Mouse (Mus musculus) MEL (cell line): ENCODE data around the gene Prkci. TPM values are rescaled to one million over a fixed set of nuclear protein-coding genes. Genes with fewer than 3 reads are reported as not detected.

Source experiments
- DNase-seq: peaks from one replicate; pipeline ENCODE4 v3.0.0; 2011; ENCODE audit warnings: low read depth, low spot score
- H3K27ac ChIP-seq: 2 replicates; pipeline ENCODE4 v1.5.1; 2012; ENCODE audit warnings: low read depth, mild to moderate bottlenecking, control low read depth, low read length, moderate library complexity; ENCODE audit not compliant: control insufficient read depth
- H3K27me3 ChIP-seq, 2 experiments: fragments of 150-350 bp in 1 of 2; sonication (generic) in 1 of 2; 2 replicates each; pipeline ENCODE4 v1.6.1; 2012; ENCODE audit warnings: low read length in 2 of 2, mild to moderate bottlenecking in 2 of 2, improper control_type of control experiment in 1 of 2, moderate library complexity in 1 of 2; ENCODE audit not compliant: insufficient read depth in 2 of 2, control insufficient read depth in 1 of 2
- H3K36me3 ChIP-seq, 2 experiments: 2 replicates each; pipeline ENCODE4 v1.6.1; 2012 to 2014; ENCODE audit warnings: low read length in 2 of 2, improper control_type of control experiment in 1 of 2, inconsistent platforms in 1 of 2, mild to moderate bottlenecking in 1 of 2; ENCODE audit not compliant: insufficient read depth in 2 of 2, control insufficient read depth in 1 of 2
- H3K4me1 ChIP-seq, 2 experiments: fragments of 150-350 bp in 1 of 2; sonication (generic) in 1 of 2; 2 replicates each; pipeline ENCODE4 v1.6.1; 2012; ENCODE audit warnings: low read length in 2 of 2, improper control_type of control experiment in 1 of 2, mild to moderate bottlenecking in 1 of 2; ENCODE audit not compliant: insufficient read depth in 2 of 2, control insufficient read depth in 1 of 2
- H3K4me3 ChIP-seq, 2 experiments: fragments of 150-350 bp in 1 of 2; sonication (generic) in 1 of 2; 2 replicates each; pipeline ENCODE4 v1.5.1; 2012; ENCODE audit warnings: low read depth in 2 of 2, low read length in 2 of 2, mild to moderate bottlenecking in 2 of 2, moderate library complexity in 2 of 2, control low read depth in 1 of 2, improper control_type of control experiment in 1 of 2; ENCODE audit not compliant: control insufficient read depth in 1 of 2, insufficient read depth in 1 of 2
- H3K79me2 ChIP-seq: 2 replicates; pipeline ENCODE4 v1.6.1; 2012; ENCODE audit warnings: mild to moderate bottlenecking, low read length, moderate library complexity; ENCODE audit not compliant: control insufficient read depth, poor library complexity, insufficient read depth
- H3K9ac ChIP-seq: 2 replicates; pipeline ENCODE4 v1.6.1; 2012; ENCODE audit warnings: low read depth, mild to moderate bottlenecking, control low read depth, low read length, moderate library complexity; ENCODE audit not compliant: control insufficient read depth, poor library complexity, severe bottlenecking
- H3K9me3 ChIP-seq: fragments of 150-350 bp; sonication (generic); replicated peaks from 2 replicates; pipeline ENCODE4 v1.6.1; 2012; ENCODE audit warnings: mild to moderate bottlenecking, low read length, improper control_type of control experiment, moderate library complexity; ENCODE audit not compliant: insufficient read depth
- CHD2 ChIP-seq: IDR thresholded peaks from 2 replicates; pipeline ENCODE4 v1.6.1; 2011; ENCODE audit warnings: low read length, improper control_type of control experiment
- CTCF ChIP-seq, 3 experiments: IDR thresholded peaks in 2 of 3; conservative IDR thresholded peaks in 1 of 3; 2 replicates each; pipeline ENCODE4 v1.5.1; 2011 to 2012; ENCODE audit warnings: low read length in 3 of 3, low read depth in 2 of 3, mild to moderate bottlenecking in 2 of 3, improper control_type of control experiment in 1 of 3, inconsistent platforms in 1 of 3, mixed read lengths in 1 of 3, moderate library complexity in 1 of 3; ENCODE audit not compliant: control insufficient read depth in 1 of 3, insufficient read depth in 1 of 3, poor library complexity in 1 of 3, severe bottlenecking in 1 of 3
- E2F4 ChIP-seq: IDR thresholded peaks from 2 replicates; pipeline ENCODE4 v1.6.1; 2011; ENCODE audit warnings: low read depth, low read length, improper control_type of control experiment, borderline replicate concordance
- HCFC1 ChIP-seq: IDR thresholded peaks from 2 replicates; pipeline ENCODE4 v1.6.1; 2012; ENCODE audit warnings: low read depth, mild to moderate bottlenecking, inconsistent platforms, low read length, improper control_type of control experiment, moderate library complexity
- MAX ChIP-seq: IDR thresholded peaks from 2 replicates; pipeline ENCODE4 v1.6.1; 2011; ENCODE audit warnings: low read length, improper control_type of control experiment
- MEF2A ChIP-seq: IDR thresholded peaks from 2 replicates; pipeline ENCODE4 v1.6.1; 2014; ENCODE audit warnings: low read depth, mild to moderate bottlenecking, inconsistent platforms, low read length, improper control_type of control experiment; ENCODE audit not compliant: poor library complexity, insufficient replicate concordance, severe bottlenecking; ENCODE audit errors: extremely low read depth
- MYB ChIP-seq: IDR thresholded peaks from 2 replicates; pipeline ENCODE4 v1.6.1; 2011; ENCODE audit warnings: mild to moderate bottlenecking, low read depth, low read length, improper control_type of control experiment
- MYC ChIP-seq: IDR thresholded peaks from 2 replicates; pipeline ENCODE4 v1.6.1; 2011; ENCODE audit warnings: low read depth, mild to moderate bottlenecking, low read length, improper control_type of control experiment, moderate library complexity
- POLR2AphosphoS5 ChIP-seq: IDR thresholded peaks from 2 replicates; pipeline ENCODE4 v1.6.1; 2012; ENCODE audit warnings: low read depth, borderline replicate concordance, mild to moderate bottlenecking, inconsistent platforms, low read length, moderate library complexity, mixed read lengths
- RCOR1 ChIP-seq: IDR thresholded peaks from 2 replicates; pipeline ENCODE4 v1.6.1; 2012; ENCODE audit warnings: low read depth, mild to moderate bottlenecking, inconsistent platforms, low read length, improper control_type of control experiment
- TCF12 ChIP-seq: IDR thresholded peaks from 2 replicates; pipeline ENCODE4 v1.6.1; 2014; ENCODE audit warnings: low read depth, mild to moderate bottlenecking, inconsistent platforms, low read length, improper control_type of control experiment, moderate library complexity
- polyA plus RNA-seq, 2 experiments: library from polyadenylated mRNA; stranded (reverse) in 1 of 2; unstranded in 1 of 2; fragments of >175 nt in 1 of 2; fragments of >200 nt in 1 of 2; gene quantifications; 2 replicates each; pipeline versions ENCODE4 v1.2.1 to v1.2.4; 2012; ENCODE audit warnings: low replicate concordance in 2 of 2, low read depth in 1 of 2; ENCODE audit not compliant: insufficient read length in 2 of 2, insufficient read depth in 1 of 2, missing spikeins in 1 of 2
- total RNA-seq: library from RNA; depleted of rRNA; stranded (reverse); fragments of 300-350 nt; gene quantifications from 2 replicates; pipeline ENCODE4 v1.2.3, GENCODE M21; 2012

The Prkci gene
- total and polyA plus RNA-seq, 3 experiments: 9.0 to 18.3 TPM; not detected in 1

GRCm38 (mm10) chr3:31037851-31038250 lies 42.3 kb downstream of the Prkci start:
- Histone ChIP-seq H3K9me3 (no peaks in the 10 kb centered on the region), H3K36me3 (no peaks in the 10 kb centered on the region), H3K27me3 (no peaks in the 10 kb centered on the region)

GRCm38 (mm10) chr3:31038689-31039088 lies 43.1 kb downstream of the Prkci start:
- TF ChIP-seq CTCF (IDR thresholded peaks at IDR 0.05 in 2 of 3, conservative IDR thresholded peaks at IDR 0.05 in 1 of 3; ENCODE audit: control insufficient read depth in 1 of 3, insufficient read depth in 1 of 3, low read depth in 2 of 3, low read length in 3 of 3, poor library complexity in 1 of 3, severe bottlenecking in 1 of 3) (no peak), MYB (no peak), MAX (no peak), E2F4 (no peak), CHD2 (no peak), HCFC1 (no peak), POLR2AphosphoS5 (no peak), MEF2A (no peak), MYC (no peak)
- TF ChIP-seq, all 39 proteins: peak for 0
- Histone ChIP-seq H3K27me3 (no peaks in the 10 kb centered on the region), H3K36me3 (no peaks in the 10 kb centered on the region), H3K27ac (no peak overlapping the region), H3K79me2 (no peaks in the 10 kb centered on the region), H3K4me1 (no peaks in the 10 kb centered on the region), H3K9me3 (no peaks in the 10 kb centered on the region), H3K4me3 (no peak overlapping the region), H3K9ac (no peak overlapping the region)
- no peak for DNase-seq

More at GRCm38 (mm10) chr3:31037851-31038250, 42.3 kb downstream of the Prkci start:
- Histone ChIP-seq H3K9ac (no peak overlapping the region), H3K27ac (no peak overlapping the region), H3K79me2 (no peaks in the 10 kb centered on the region), H3K4me1 (no peaks in the 10 kb centered on the region), H3K4me3 (no peak overlapping the region)
- DNase-seq: no peak
- TF ChIP-seq TCF12 (no peak), POLR2AphosphoS5 (no peak)

- Histone ChIP-seq H3K79me2 (no peaks in the 10 kb centered on the region), H3K9ac (no peak overlapping the region), H3K27me3 (no peaks in the 10 kb centered on the region), H3K36me3 (no peaks in the 10 kb centered on the region), H3K9me3 (no peaks in the 10 kb centered on the region), H3K27ac (no peak overlapping the region), H3K4me3 (no peak overlapping the region), H3K4me1 (no peaks in the 10 kb centered on the region)
- no peak for TF ChIP-seq RCOR1
- DNase-seq: no peak
Observed at GRCm38 (mm10) chr3:31042992-31043391, 47.4 kb downstream of the Prkci start.
